Mouse (Mus musculus): Measurements from ENCODE around the gene Rbfox2. TPM values are rescaled to one million over a fixed set of nuclear protein-coding genes. Genes with fewer than 3 reads are reported as not detected.

Gene Rbfox2
- total RNA-seq, 2 experiments from 2014 or later = 54.4 to 64.7 TPM

DNA sequence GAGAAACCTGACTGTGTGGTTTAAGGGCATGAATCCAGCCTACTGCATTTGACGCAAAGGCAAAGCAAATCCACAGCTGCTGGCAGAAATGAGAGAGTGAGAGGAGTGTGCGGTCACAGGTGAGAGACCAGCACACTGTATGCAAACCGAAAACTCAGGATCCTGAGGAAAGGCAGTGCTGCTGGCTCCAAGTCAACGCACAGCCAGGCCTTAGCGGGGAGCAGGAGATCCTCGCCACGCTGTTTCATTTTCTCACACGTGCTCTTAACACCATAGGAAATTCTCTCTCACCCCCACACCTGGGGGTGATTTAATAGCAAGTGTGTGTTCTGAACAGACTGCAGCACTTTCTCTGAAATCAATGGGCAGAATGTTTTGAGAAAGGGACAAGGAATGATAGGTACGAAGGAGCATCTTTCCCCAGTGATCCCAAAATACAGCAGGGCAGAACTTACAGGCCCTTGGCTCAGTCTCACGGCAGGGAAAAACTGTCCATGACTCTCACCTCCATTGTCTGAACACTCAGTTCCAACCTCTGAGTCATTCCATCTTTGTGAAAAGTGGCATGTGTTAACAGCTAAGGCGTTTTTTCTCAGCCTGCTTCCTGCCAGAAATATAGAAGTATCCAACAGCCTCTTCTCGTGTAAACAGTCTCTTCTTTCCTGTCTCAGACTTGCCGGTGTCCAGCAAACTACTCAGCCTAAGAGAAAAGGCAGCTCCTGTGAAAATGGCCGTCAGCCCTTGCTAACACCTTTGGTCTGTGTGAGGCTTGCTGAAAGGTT lies 114.5 kb downstream of the Rbfox2 start:
- no peak for DNase-seq

DNA sequence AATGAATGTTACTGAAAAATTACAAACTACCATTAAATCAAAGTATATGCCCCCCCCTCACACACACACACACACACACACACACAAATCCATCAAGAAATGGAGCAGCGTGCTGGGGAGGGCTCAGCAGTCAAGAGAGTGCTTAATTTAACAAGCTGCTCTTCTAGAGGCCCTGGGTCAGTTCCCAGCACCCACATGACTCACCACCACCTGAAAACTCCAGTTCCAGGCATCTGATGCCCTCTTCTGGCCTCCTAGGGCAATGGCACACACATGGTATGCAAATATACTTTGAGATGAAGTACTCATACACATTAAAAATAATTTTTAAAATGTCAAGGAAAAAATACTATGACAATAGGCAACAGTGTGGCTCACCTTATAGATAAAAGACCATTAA lies 120.7 kb downstream of the Rbfox2 start:
- no peak for DNase-seq

DNA sequence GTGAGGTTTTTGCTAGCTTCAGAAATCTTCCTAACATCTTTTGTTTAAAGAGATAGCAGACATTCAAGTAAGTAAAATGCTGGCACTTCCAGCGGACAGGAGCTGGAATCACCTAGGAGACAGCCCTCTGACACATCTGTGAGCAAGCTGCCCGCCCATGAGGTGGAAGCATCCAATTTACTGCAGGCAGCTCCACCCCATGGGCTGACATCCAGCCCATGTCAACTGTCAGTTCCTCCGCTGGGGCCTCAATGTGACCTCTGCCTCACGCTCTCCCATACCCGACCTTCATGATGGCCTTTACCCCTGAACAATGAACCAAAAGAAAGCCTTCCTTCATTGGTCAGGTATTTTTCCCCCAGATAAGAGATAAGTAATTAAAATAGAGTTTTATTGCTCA lies 121.2 kb downstream of the Rbfox2 start:
- DNase-seq = peak; percentile 59 to 62

DNA sequence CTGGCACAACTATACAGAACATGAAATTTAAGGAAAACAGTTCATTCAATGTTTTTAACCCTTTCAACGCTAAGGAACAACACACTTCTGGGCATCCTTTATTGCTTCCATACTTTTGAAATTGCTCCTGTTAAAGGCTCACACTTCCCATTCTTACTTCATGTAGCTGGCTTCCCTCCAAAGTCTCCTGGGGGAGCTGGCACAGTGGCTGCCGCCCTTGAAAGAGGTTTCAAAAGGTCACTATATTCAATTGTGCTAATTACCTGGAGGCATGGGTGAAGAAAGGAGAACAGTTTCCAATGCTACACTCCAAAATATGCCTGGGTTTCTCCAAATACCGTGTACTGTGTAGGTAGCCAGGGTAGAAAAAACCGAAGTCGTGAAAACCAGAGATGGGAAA lies 124.0 kb downstream of the Rbfox2 start:
- peak; percentile 22 to 51 for DNase-seq

DNA sequence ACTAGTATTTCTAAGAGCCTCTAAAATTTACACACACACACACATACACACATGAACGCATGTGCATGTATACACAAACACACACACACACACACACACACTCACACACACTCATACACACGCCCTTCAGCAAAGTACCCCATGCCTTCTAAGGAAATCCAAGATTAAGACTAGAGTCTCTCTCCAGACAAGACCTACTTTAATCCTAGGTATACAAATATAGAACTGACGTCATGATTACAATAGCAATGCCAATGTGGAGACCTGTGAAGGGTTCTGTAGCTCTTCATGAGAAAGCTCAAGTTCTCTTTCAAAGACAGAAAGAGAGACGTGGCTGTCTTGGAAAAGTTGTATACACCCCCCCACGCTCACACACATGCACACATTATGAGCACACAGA lies 132.8 kb downstream of the Rbfox2 start:
- DNase-seq = no peak

DNA sequence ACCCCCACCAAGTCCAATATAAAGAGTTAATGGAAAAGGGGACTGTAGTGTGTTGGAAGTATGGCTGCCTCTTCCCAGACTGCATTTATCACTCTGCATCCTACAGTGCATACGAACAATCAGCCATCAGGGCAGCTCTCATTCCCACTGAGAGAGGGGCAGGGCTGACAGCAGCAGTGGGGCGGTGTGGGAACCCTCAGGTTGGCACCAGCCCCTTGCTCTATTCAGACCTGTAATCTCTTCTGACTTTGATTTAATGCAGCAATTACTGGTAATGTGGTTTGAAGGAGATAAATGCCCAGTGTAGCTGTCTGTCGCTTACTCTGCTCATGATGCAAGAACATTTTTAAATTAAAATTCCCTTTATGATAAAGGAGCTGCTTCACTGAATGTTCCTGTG lies 134.4 kb downstream of the Rbfox2 start:
- DNase-seq = no peak

DNA sequence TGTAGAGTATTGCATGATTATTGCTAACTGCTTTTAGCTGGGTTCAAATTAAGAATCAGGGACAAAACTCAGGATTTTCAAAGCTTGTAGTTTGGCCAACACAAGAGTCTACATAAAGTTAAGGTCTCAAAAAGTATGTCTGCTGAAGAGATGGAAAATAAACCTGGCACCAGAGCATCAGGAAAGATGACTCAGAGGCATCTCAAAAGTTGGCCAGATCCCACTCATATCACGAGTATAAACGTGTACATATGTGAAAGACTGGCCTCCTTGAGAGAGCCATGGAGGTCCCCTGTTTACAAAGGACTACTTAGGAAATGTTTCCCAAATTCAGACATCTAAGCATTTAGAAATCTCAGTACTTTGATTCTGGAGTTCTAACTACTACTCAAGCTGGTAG lies 138.0 kb downstream of the Rbfox2 start:
- DNase-seq = no peak

DNA sequence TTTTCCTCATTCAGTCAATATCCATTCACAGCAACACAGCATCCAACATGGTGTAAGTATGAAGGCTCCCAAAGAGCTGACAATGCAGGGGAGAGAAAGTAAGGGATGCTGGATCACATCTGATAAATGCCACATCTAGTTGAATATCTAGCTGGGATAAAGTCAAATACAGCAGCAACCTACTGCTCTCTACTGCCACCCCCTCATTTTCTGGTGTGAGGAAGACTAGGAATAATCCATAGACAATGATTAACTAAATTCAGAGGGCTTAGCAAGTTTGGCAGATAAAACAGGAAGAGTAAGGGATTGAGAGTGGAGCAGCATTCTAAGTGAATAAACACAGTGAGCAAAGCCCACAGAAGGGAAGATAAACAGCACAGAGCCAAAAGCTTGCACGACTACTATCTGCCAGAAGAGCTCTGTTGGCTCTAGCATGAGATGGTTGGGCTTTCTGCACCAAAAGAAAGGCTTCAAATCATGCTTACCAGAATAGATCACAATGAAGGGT lies 140.5 kb downstream of the Rbfox2 start:
- no peak for DNase-seq

DNA sequence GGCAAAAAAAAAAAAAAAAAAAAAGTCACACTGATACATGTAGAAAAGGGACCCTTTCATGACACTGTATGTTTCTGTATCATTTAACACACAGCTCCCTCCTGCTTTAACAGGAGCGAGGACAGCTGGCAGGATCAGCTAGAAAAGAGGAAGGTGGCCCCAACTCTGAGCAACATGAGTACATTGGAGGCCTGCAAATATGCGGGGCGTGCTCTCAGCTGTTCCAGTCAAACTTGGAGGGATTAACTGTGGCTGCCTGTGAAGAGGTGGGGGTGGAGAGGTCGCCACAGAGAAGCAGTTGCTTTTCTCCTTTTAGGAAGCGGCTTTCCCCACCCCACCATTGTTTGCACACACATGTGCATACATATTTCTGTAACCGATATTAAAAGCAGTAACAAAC lies 143.5 kb downstream of the Rbfox2 start:
- DNase-seq = no peak

DNA sequence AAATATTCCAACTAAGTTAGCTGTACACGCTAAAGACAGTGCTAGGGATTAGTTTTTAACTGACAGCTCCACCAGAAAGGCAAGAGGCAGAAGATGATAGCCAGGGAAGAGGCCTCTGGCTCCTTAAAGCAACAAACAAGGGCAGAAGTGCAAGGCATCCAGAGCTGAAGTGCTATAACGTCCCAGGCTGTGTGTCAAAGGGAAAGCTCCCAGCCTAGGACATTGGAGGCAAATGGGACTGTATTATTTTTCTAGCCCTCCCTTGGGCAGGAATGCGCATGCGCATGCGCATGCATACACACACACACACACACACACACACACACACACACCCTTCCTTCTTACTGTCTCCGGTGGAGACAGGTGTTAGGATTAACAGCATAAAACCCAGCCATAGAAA lies 143.9 kb downstream of the Rbfox2 start:
- DNase-seq = no peak

DNA sequence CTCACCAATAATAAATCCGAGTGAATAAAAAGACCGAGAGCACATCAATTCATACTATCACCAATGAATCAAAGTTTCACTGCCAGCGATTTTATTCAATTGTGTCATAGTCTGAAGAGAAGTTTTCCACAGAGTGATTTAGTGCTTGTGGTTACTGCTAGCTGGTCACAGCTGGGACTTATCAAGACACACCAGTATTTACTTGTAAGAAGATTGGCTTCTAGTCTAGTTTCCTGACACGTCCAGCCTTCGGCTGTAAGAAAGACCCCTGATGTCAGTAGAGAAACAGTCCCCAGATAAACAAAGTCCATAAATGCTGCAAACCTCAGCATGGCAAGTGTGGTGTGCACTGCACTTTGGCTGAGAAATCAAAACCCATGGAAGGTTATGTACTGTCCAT lies 145.4 kb downstream of the Rbfox2 start:
- no peak for DNase-seq

DNA sequence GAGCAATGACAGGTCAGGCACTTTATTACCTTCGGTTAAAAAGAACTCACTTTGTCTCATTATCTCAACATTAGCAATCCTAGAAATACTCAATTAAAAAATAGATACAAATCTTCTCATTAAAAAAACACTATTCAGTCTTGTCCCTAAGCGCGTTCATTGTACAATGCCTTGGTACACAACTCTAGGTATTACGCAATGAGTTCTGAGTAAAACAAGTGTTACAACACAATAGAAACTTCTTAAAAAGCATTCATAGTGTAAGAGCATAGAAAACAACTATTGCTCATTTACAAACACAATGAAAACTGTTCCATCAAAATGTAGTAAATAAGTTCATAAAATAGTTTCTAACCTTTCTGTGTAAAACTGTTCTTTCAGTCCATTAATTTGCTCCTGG lies 146.0 kb downstream of the Rbfox2 start:
- DNase-seq = no peak

DNA sequence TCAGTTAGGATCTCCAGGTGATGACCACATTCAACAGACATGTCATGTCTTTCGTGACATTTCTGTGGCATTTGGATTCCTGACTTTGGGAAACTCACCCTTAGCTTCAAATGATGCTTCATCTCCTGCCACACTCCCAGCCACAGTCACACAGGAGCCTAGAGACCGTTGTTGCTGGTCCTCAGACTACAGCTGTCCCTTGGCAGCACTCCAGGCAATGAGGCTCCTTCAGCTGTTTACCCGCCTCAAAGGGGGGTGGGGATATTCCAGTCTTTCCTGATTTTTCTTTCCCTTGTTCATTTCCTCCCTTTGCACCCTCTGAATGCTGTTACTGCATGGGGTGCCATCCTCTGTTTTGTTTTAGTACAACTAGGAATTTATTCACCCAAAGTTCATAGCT lies 150.3 kb downstream of the Rbfox2 start:
- DNase-seq = peak; percentile 33 to 58

DNA sequence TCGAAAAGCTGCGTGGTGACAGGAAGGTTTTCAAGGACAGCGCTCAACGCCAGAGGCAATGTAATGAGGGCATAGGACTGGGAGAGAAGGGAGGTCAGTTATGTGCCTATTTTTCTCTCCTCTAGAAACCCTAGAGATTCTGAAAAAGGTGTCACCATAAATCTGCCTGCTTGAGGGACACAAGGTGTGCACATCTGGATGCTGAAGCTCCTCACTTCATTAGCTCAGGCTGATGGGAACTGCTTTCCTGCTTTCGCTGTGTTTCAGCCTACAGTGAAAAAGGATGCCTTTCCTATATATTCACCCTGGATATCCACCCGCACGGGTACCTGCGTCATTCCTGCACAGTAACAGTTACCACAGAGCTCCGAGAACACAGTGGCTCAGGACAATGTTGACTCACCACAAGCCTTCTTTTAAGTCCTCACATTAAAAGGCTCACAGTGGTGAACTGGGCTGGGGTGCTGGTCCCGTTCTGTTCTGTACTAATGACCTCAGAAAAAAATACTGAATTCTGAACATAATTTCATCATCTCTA lies 152.5 kb downstream of the Rbfox2 start:
- peak in 1 of 2 experiments; percentile 27 for DNase-seq

DNA sequence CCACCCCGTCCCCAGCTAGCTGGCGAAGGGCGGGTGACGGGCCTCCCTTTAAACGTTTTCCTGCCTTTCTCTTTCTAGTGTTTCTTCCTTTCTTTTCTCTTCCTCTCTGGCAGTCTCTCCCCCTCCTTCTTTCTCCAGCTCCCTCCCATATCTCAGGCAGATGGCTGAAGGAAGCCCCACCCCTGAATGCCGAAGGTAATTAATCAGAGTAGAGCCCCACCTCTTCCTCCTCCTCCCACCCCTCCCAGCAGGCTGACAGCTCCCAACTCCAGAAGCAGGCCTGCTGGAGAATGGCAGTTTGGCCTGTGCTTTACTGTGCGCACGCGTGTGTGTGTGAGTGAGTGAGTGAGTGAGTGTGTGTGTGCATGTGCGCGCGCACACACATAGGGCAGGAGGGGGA lies 153.2 kb downstream of the Rbfox2 start:
- peak; percentile 88 to 91 for DNase-seq

DNA sequence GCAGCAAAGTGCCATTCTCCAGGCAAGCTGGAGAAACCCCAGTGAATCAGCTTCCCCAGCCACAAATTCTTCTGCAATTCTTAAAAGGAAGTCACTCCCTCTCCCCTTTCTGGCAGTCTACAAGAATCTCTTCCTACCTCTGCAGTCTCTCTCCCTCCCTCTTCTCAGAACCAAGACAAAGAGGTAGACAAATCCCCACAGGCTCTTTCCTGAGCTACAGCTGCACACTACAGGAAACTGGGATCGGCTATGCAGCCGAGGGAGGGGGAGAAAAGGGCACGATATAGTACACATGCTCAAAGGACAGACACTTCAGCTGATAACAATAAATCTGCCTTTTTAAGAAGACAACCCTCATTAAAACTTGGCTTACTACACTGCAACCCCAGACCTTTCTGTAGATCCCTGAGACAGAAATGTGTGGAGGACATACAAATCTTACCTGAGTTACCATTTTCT lies 153.7 kb downstream of the Rbfox2 start:
- DNase-seq = peak; percentile 43 to 50

DNA sequence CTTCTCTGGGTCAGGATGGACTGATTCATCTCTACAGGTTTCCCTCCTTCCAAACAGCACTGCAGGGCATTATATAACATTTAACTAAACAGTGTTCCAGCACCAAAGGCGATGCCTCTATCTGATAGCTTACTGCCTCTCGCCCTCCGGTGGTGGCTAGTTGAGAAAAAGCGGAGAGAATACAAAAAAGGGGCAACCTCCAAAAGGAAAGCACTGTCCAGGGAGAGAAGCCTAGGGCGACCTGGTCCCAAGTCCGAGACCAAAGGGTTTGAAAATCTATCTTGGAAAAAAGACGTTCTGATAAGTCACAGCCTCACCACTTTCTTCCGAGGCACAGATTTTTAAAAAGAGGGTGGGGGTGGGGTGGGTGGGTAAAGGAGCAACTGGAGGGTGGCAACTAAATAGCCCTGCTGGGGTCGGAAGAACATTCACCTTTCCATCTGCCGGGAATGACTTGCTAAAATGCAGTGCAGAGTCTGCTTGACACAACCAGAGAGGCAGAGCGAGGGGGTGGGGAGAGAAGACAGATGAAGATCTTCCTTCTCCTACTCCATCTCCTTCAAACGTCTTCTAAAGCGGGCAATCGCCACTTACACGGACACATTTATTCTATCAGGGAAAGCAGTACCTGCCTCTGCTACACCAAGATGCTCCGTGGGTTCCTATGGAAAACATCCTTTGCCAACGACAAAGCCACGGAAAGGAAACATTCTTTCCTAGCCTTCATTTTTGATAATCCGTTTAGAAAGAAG lies 154.3 kb downstream of the Rbfox2 start:
- peak; percentile 32 to 63 for DNase-seq

DNA sequence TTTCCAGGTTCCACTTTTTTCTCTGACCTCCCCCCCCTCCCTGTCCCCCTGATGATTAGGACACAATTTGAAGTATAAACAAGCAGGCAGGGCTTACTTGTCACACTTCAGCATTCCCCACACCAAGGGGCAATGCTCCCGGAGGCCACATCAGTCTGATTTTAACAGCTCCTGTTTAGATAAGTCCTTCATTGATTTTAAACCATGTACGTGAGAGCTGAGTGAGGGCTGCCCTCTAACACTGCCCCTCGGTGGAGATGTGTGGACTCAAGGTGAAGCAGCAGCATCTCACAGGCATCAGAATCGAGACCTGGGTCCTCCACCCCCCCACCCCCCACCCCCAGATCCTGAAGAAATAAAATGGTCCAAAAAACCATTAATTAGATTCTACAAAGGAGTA lies 155.0 kb downstream of the Rbfox2 start:
- no peak for DNase-seq

DNA sequence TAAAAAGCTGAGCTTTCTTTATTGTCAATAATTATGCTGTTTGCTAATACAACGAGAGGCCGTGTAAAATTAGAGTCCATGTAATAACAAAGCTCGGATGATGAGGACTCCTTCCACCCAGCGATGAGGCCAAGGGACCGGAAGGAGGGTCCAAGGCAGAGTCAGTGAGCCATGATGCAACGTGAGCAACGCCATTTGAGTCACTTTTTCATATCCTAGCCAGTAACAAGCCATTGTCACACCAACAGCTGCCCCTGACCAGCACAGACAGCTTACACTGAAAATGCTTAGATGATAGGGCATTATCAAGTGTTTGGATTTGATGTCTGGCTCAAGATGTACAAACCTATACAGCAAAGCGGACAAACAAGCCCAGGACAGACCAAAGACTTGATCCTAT lies 155.6 kb downstream of the Rbfox2 start:
- peak in 1 of 2 experiments; percentile 29 for DNase-seq

DNA sequence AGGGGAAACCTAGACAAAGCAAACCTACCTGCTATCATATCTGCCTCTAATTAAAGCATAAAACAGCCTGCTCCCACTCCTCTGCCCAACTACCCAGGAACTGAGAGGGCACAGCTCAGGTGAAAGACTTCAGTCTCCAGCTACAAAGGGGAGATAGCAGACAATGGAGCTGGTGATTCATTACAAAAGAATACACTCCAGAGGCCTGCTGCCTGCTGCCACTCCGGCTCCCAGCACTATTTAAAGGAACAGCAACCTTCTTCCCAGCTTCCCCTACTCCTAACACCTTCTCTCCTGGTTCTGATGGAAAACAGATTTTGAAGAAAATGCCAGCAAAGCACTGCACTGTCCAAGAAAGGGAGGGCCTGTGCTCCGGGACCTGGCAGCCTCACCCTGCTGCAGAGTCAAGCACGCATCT lies 156.4 kb downstream of the Rbfox2 start:
- peak; percentile 31 to 50 for DNase-seq

DNA sequence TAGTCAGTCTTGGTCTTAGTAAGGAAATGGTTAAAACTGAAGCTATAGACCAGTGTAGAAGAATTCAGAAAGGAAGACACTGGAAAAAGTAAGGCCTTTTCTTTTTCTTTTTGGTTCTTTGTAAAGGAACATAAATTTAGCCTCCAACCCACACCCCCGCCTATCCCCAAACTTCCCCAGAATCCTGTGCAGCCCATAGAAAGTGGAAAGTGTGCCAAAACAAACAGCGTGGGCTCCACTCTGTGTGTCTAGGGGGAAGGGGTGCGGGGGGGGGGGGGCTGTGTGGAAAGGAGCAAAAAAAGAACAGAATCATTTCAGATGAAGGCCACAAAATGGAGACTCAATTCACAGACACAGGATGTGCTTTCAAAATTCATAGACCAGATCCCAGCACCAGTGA lies 156.8 kb downstream of the Rbfox2 start:
- no peak for DNase-seq

DNA sequence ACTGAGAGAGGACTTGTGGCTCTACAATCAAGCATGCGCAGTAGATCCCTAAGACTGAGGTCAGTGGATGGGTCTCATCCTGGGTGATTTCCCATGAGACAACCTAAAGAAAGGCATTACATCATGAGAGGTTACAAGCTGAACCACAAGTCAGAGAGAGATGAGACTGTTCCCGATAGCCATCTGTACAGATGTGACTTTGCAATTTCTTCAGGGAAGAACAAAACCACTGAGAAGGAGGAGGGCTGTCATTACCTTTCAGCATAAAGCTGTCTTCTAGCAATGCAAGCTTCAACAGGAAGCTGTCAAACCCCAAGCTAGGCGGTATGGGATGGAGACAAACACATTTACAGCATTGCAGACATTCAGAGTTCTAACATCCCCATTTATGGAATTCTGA lies 157.3 kb downstream of the Rbfox2 start:
- DNase-seq = no peak

DNA sequence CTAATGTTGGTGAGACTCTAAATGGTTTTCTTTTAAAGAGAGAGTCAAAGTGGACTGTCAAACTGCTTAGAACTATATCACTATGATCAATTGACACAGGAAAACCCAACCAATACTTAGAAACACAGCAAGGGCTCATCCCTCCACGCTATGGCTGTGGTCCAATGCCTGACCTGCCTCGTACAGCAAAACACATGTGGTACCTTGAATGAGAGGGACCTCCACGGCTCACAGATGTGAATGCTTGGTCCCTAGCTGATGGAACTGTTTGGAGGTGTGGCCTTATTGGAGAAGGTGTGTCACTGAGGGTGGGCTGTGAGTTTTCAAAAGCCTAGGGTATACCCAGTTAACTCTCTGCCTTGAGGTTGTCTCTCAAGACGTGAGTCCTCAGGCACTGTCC lies 159.9 kb downstream of the Rbfox2 start:
- DNase-seq = no peak

Data from adrenal gland, postnatal 36 days (tissue).